ENCODE assay signal across 8 mouse cellular contexts in the genomic region with DNA sequence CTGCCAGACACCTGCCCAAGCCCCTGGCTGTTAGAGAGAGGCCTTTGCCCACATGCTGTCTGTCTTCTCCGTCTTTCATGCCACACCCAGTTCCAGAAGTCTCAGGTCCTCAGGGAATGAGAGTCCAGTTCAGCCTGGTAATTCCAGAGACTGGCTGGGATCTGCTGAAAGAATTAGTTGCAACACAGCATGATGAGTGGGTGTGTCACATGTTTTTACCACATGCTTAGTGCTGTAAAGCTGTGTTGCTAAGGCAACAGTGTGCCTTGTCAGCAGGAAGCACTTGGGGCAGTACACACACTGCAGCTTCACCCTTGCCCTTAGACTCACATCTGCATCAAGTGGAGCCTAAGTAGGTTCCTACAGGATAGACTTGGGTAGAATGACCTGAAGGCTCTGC. TPM values are rescaled to one million over a fixed set of nuclear protein-coding genes. Genes with fewer than 3 reads are reported as not detected.
A peak's percentile ranks its signal among the peaks of the same experiment; 100 is the strongest.
DNase-seq lines count a peak whose midpoint lies in the region; ATAC-seq and TF ChIP-seq lines count a peak whose summit lies in the region.

No protein-coding gene starts in this region.

- no peaks in the 10 kb centered on the region for H3K36me3 ChIP-seq in heart, adult 2 months (ENCODE audit: control insufficient read depth, insufficient read depth, low read length)
- H3K36me3 ChIP-seq in heart, embryonic 10.5 days, result no peaks in the 10 kb centered on the region
- no peaks in the 10 kb centered on the region for H3K36me3 ChIP-seq in midbrain, embryonic 13.5 days
- H3K36me3 ChIP-seq in neural tube, embryonic 15.5 days, result no peaks in the 10 kb centered on the region

- POLR2A ChIA-PET in Patski (lab: Charles Lee), result no interaction called here

- peak; percentile 66 for ATAC-seq in Patski
- ATAC-seq in midbrain, embryonic 13.5 days, result no peak
- ATAC-seq in neural tube, embryonic 15.5 days (ENCODE audit: low FRiP score), result no peak

- intact Hi-C loops in heart, adult 2 months (cut with DNase I), result loop anchor here (5.0 kb wide), 1 partner anchor 84 kb away; no protein-coding TSS in a partner anchor

- H3K4me2 ChIP-seq in midbrain, embryonic 13.5 days (replicated peaks), result no peak overlapping the region
- H3K4me2 ChIP-seq in neural tube, embryonic 15.5 days, result no peak overlapping the region

- H3K27ac ChIP-seq in heart, adult 2 months, result peak overlapping the region; percentile 15; the same call in 1 of the 2 replicates
- H3K27ac ChIP-seq in heart, embryonic 10.5 days, result no peak overlapping the region
- no peak overlapping the region for H3K27ac ChIP-seq in midbrain, embryonic 13.5 days
- no peak overlapping the region for H3K27ac ChIP-seq in neural tube, embryonic 15.5 days (replicated peaks)

- TF ChIP-seq CTCF in heart, adult 2 months (IDR thresholded peaks at IDR 0.05), result no peak
- no peak for TF ChIP-seq CTCF in Patski (IDR thresholded peaks at IDR 0.05)

- no peak overlapping the region for H3K9ac ChIP-seq in heart, adult 2 months (ENCODE audit: low read depth, low read length)
- no peak overlapping the region for H3K9ac ChIP-seq in midbrain, embryonic 13.5 days (replicated peaks)
- no peak overlapping the region for H3K9ac ChIP-seq in neural tube, embryonic 15.5 days (replicated peaks)

- no peak for TF ChIP-seq POLR2A in heart, adult 2 months (IDR thresholded peaks at IDR 0.05; ENCODE audit: insufficient read depth, low read depth, low read length)

- peaks cover 4% of the 10 kb centered on the region for H3K4me1 ChIP-seq in heart, adult 2 months (ENCODE audit: control insufficient read depth, insufficient read depth, low read length)
- no peaks in the 10 kb centered on the region for H3K4me1 ChIP-seq in heart, embryonic 10.5 days
- H3K4me1 ChIP-seq in midbrain, embryonic 13.5 days (replicated peaks), result no peaks in the 10 kb centered on the region
- H3K4me1 ChIP-seq in neural tube, embryonic 15.5 days, result peaks cover 5% of the 10 kb centered on the region; the same call in 1 of the 2 replicates

- no peaks in the 10 kb centered on the region for H3K27me3 ChIP-seq in heart, adult 2 months (ENCODE audit: control insufficient read depth, insufficient read depth, low read length)
- H3K27me3 ChIP-seq in heart, embryonic 10.5 days (ENCODE audit: insufficient read depth, poor library complexity, severe bottlenecking), result no peaks in the 10 kb centered on the region
- H3K27me3 ChIP-seq in Patski, result no peaks in the 10 kb centered on the region
- H3K27me3 ChIP-seq in midbrain, embryonic 13.5 days, result no peaks in the 10 kb centered on the region
- no peaks in the 10 kb centered on the region for H3K27me3 ChIP-seq in neural tube, embryonic 15.5 days (replicated peaks)

- TF ChIP-seq EP300 in heart, adult 2 months (IDR thresholded peaks at IDR 0.05; ENCODE audit: insufficient read depth, low read depth, low read length), result no peak

- H3K9me3 ChIP-seq in heart, embryonic 10.5 days, result no peaks in the 10 kb centered on the region
- no peaks in the 10 kb centered on the region for H3K9me3 ChIP-seq in midbrain, embryonic 13.5 days
- H3K9me3 ChIP-seq in neural tube, embryonic 15.5 days (replicated peaks), result no peaks in the 10 kb centered on the region

- DNase-seq in heart, adult 2 months, result peak; percentile 39 to 59
- DNase-seq in heart, embryonic 10.5 days (ENCODE audit: low spot score), result no peak
- DNase-seq in Patski (ENCODE audit: low read depth, low spot score), result no peak
- DNase-seq in induced T-regulatory cell, adult 2 months (ENCODE audit: low read depth), result peak; percentile 49
- DNase-seq in lung, postnatal 10 days, result peak; percentile 61
- no peak for DNase-seq in yolk sac, embryonic 10.5 days (ENCODE audit: low spot score)

- WGBS in heart, adult 2 months, result 38% methylated on average over 1 of the region's 1 CpGs
- 57% methylated on average over 1 of the region's 1 CpGs for WGBS in heart, embryonic 10.5 days
- 60% methylated on average over 1 of the region's 1 CpGs for whole genome bisulfite sequencing in midbrain, embryonic 13.5 days
- 75% methylated on average over 1 of the region's 1 CpGs for WGBS in neural tube, embryonic 15.5 days

- H3K79me2 ChIP-seq in heart, adult 2 months (replicated peaks; ENCODE audit: control insufficient read depth, insufficient read depth, low read length), result no peaks in the 10 kb centered on the region

- no peak overlapping the region for H3K4me3 ChIP-seq in heart, adult 2 months
- no peak overlapping the region for H3K4me3 ChIP-seq in heart, embryonic 10.5 days
- H3K4me3 ChIP-seq in midbrain, embryonic 13.5 days (replicated peaks), result no peak overlapping the region
- no peak overlapping the region for H3K4me3 ChIP-seq in neural tube, embryonic 15.5 days (replicated peaks)

- in situ Hi-C loops in Patski (cut with MboI; ENCODE audit: low pct_unique_long_range_greater_than_20kb), result no loop called here

- CTCF ChIA-PET in Patski (lab: Charles Lee), result interaction anchor here (0.9 to 1.4 kb wide), 2 partner anchors 9 to 22 kb away, joined by 3 read pairs; no protein-coding TSS in a partner anchor

RNA-seq across cellular contexts. Expression of a gene that starts 40.1 kb away (rescaled TPM):
- 10 to 100 TPM; 18.0 to 21.2 TPM for total RNA-seq in heart, adult 2 months (2021)
- 20.4 and 27.1 TPM in 2 replicates for polyA plus RNA-seq in heart, adult 2 months (2012; rRNA removed)
- polyA plus RNA-seq in heart, embryonic 10.5 days (2016; fragmentation: Nextera tagmentation; extraction: Ambion mirVana), result 6.3 and 6.4 TPM in 2 replicates
- 89.5 TPM for polyA plus RNA-seq in Patski (2021)
- 4.9 and 9.8 TPM in 2 replicates for polyA plus RNA-seq in midbrain, embryonic 13.5 days (2015; fragmentation: Nextera tagmentation; extraction: Ambion mirVana)
- 23.4 and 24.9 TPM in 2 replicates for polyA plus RNA-seq in neural tube, embryonic 15.5 days (2015; fragmentation: Nextera tagmentation; extraction: Ambion mirVana)

Comparison
In these comparisons a context has a peak if more than half of its experiments do, and no peak if none do; other contexts are left out.
1. DNase-seq: peak in heart, adult 2 months (2 of 2), induced T-regulatory cell, adult 2 months (single experiment) and lung, postnatal 10 days (single experiment); none in heart, embryonic 10.5 days (single experiment), Patski (single experiment) and yolk sac, embryonic 10.5 days (single experiment).